Mouse (Mus musculus) liver, postnatal 0 days (tissue): ENCODE measurements around the gene Phf19. TPM values are rescaled to one million over a fixed set of nuclear protein-coding genes. Genes with fewer than 3 reads are reported as not detected.

Experiments used
- ATAC-seq: fragments of 200-750 bp; cut with Nextera tagmentation; 2 replicates; pipeline ENCODE4 v1.8.0; 2017; ENCODE audit warnings: mild to moderate bottlenecking, moderate library complexity
- DNase-seq: peaks from one replicate; pipeline ENCODE4 v3.0.0-alpha.2; 2016
- H3K27ac ChIP-seq: fragments of 300-500 bp; sonication (generic); 2 replicates; pipeline ENCODE4 v1.5.1; 2014; ENCODE audit warnings: antibody characterized with exemption, moderate library complexity, mild to moderate bottlenecking, low read depth
- H3K27me3 ChIP-seq: fragments of 300-500 bp; sonication (generic); 2 replicates; pipeline ENCODE4 v1.6.1; 2014; ENCODE audit warnings: low read length, control low read depth, mixed read lengths; ENCODE audit not compliant: insufficient read depth
- H3K36me3 ChIP-seq: fragments of 300-500 bp; sonication (generic); replicated peaks from 2 replicates; pipeline ENCODE4 v1.6.1; 2014; ENCODE audit warnings: mild to moderate bottlenecking, control low read depth, low read length, moderate library complexity, mixed read lengths; ENCODE audit not compliant: insufficient read depth
- H3K4me1 ChIP-seq: fragments of 300-500 bp; sonication (generic); 2 replicates; pipeline ENCODE4 v1.6.1; 2014; ENCODE audit warnings: antibody characterized with exemption, mild to moderate bottlenecking, control low read depth; ENCODE audit not compliant: insufficient read depth
- H3K4me2 ChIP-seq: fragments of 300-500 bp; sonication (generic); 2 replicates; pipeline ENCODE4 v1.6.1; 2014; ENCODE audit warnings: low read depth, mild to moderate bottlenecking, low read length, moderate library complexity, mixed read lengths
- H3K4me3 ChIP-seq: fragments of 300-500 bp; sonication (generic); 2 replicates; pipeline ENCODE4 v1.5.1; 2014; ENCODE audit warnings: low read depth, low read length
- H3K9ac ChIP-seq: fragments of 300-500 bp; sonication (generic); replicated peaks from 2 replicates; pipeline ENCODE4 v1.6.1; 2014; ENCODE audit warnings: mild to moderate bottlenecking, moderate library complexity
- H3K9me3 ChIP-seq: fragments of 300-500 bp; sonication (generic); 2 replicates; pipeline ENCODE4 v1.6.1; 2016; ENCODE audit warnings: mild to moderate bottlenecking, control low read depth, low read length, mixed read lengths
- CTCF ChIP-seq: sonication (generic); IDR thresholded peaks from 2 replicates; pipeline ENCODE4 v1.5.1; 2016; ENCODE audit warnings: antibody characterized with exemption, low read depth
- EP300 ChIP-seq: IDR thresholded peaks from 2 replicates; pipeline ENCODE4 v1.6.1; 2016; ENCODE audit warnings: antibody characterized with exemption, low read depth, mild to moderate bottlenecking
- WGBS: fragments of 180-500 bp; shearing (Covaris S2); extraction: QIAGEN DNeasy Blood & Tissue Kit; methylation state at CpG from one replicate; pipeline ENCODE4 v1.1.7; 2014; ENCODE audit not compliant: insufficient replicate concordance; 5-methylcytosine and 5-hydroxymethylcytosine counted together
- polyA plus RNA-seq: library from polyadenylated mRNA; unstranded; fragments of >200 nt; fragmentation: Nextera tagmentation; extraction: Ambion mirVana; gene quantifications from 2 replicates; pipeline ENCODE4 v1.2.1, GENCODE M21; 2015

Gene Phf19
- polyA plus RNA-seq, 1 experiment from 2014 or later, result 1.1 TPM

- no peaks in the 10 kb centered on the region for H3K27me3 ChIP-seq
- ATAC-seq, result no peak
- no peak for TF ChIP-seq EP300
- TF ChIP-seq CTCF, result no peak
- H3K4me1 ChIP-seq, result peaks cover 27% of the 10 kb centered on the region
- H3K4me3 ChIP-seq, result no peak overlapping the region
- peaks cover 14% of the 10 kb centered on the region for H3K36me3 ChIP-seq
- H3K9me3 ChIP-seq, result no peaks in the 10 kb centered on the region
- no peak overlapping the region for H3K4me2 ChIP-seq
- no peak overlapping the region for H3K9ac ChIP-seq
- DNase-seq, result no peak
- H3K27ac ChIP-seq, result no peak overlapping the region
- WGBS, result 90% methylated on average over 6 of the region's 6 CpGs
Measured at GRCm38 (mm10) chr2:34902731-34903130, 11.1 kb downstream of the Phf19 start.

DNA sequence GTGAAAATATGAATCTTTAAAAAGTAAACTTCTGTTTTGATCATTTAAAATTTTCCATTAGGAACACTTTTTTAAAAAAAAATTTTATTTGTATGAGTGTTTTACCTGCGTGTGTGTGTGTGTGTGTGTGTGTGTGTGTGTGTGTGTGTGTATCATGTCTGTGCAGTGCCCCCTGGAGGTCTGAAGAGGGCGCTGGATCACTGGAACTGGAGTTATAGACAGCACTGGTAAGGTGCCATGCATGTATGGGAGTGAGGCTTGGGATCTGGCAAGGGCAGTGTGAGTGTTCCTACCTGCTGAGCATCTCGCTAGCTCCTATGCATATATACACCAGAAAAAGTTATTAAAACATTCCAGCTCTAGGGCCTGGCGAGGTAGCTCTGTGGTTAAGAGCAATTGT, 12.1 kb downstream of the Phf19 start:
- no peak for ATAC-seq
- no peak overlapping the region for H3K9ac ChIP-seq
- 78% methylated on average over 4 of the region's 4 CpGs for WGBS
- no peak overlapping the region for H3K27ac ChIP-seq
- no peak overlapping the region for H3K4me3 ChIP-seq
- H3K4me2 ChIP-seq, result no peak overlapping the region
- peaks cover 14% of the 10 kb centered on the region for H3K36me3 ChIP-seq
- no peak for TF ChIP-seq EP300
- 0 out of 2 replicates have a peak, but pooled peaks have one; percentile 18 for TF ChIP-seq CTCF
- DNase-seq, result no peak
- no peaks in the 10 kb centered on the region for H3K9me3 ChIP-seq
- peaks cover 24% of the 10 kb centered on the region for H3K4me1 ChIP-seq
- H3K27me3 ChIP-seq, result no peaks in the 10 kb centered on the region

GRCm38 (mm10) chr2:34900412-34900811, 13.4 kb downstream of the Phf19 start:
- no peaks in the 10 kb centered on the region for H3K9me3 ChIP-seq
- H3K9ac ChIP-seq, result no peak overlapping the region
- H3K36me3 ChIP-seq, result peaks cover 14% of the 10 kb centered on the region
- H3K4me3 ChIP-seq, result no peak overlapping the region
- H3K4me1 ChIP-seq, result peaks cover 14% of the 10 kb centered on the region
- DNase-seq (no peak), ATAC-seq (no peak)
- H3K27ac ChIP-seq, result no peak overlapping the region
- TF ChIP-seq CTCF (no peak), EP300 (no peak)
- no peak overlapping the region for H3K4me2 ChIP-seq
- WGBS, result 83% methylated on average over 1 of the region's 1 CpGs
- H3K27me3 ChIP-seq, result no peaks in the 10 kb centered on the region

- ATAC-seq (no peak), DNase-seq (no peak)
- H3K4me3 ChIP-seq, result no peak overlapping the region
- H3K9me3 ChIP-seq, result no peaks in the 10 kb centered on the region
- H3K27ac ChIP-seq, result no peak overlapping the region
- H3K4me2 ChIP-seq, result no peak overlapping the region
- H3K36me3 ChIP-seq, result peaks cover 14% of the 10 kb centered on the region
- 89% methylated on average over 11 of the region's 11 CpGs for WGBS
- H3K27me3 ChIP-seq, result no peaks in the 10 kb centered on the region
- H3K4me1 ChIP-seq, result peaks cover 13% of the 10 kb centered on the region
- H3K9ac ChIP-seq, result no peak overlapping the region
- TF ChIP-seq EP300 (no peak), CTCF (no peak)
Measured at GRCm38 (mm10) chr2:34899682-34900081, 14.1 kb downstream of the Phf19 start.

DNA sequence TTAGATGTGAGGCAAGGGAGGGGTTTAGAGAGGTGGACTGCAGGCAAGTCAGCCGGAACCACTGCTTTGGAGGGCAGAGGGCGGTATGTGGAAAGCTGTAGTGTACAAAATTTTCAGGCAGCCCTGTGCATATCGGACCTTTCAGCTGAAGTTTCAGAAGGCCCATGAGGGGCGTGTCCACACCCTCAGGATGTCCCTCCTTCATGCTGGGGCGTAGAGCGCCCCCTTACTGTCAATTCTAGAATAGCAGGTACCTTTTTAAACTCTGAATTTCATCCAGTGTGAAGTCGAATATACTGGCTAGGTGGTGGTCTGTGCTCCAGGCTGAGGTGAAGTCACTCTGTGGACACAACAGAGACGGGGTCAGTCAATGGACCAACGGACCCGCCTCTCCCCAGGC, 16.0 kb downstream of the Phf19 start:
- Histone ChIP-seq H3K4me2 (no peak overlapping the region), H3K9me3 (no peaks in the 10 kb centered on the region), H3K36me3 (peaks cover 11% of the 10 kb centered on the region), H3K27ac (no peak overlapping the region), H3K4me1 (no peaks in the 10 kb centered on the region), H3K4me3 (no peak overlapping the region), H3K27me3 (no peaks in the 10 kb centered on the region), H3K9ac (0 out of 2 replicates have a peak overlapping the region, but pooled peaks have one; percentile 30)
- no peak for TF ChIP-seq EP300
- TF ChIP-seq CTCF, result peak; percentile 85
- peak; percentile 59 for DNase-seq
- WGBS, result 26% methylated on average over 10 of the region's 10 CpGs
- ATAC-seq, result peak; percentile 78

GRCm38 (mm10) chr2:34896821-34897460, 16.9 kb downstream of the Phf19 start:
- Histone ChIP-seq H3K27ac (no peak overlapping the region), H3K27me3 (no peaks in the 10 kb centered on the region), H3K4me3 (no peak overlapping the region), H3K9me3 (no peaks in the 10 kb centered on the region), H3K4me2 (no peak overlapping the region), H3K4me1 (no peaks in the 10 kb centered on the region), H3K9ac (no peak overlapping the region), H3K36me3 (peaks cover 9% of the 10 kb centered on the region)
- TF ChIP-seq EP300, result no peak
- no peak for TF ChIP-seq CTCF
- WGBS, result 80% methylated on average over 17 of the region's 17 CpGs
- no peak for DNase-seq
- no peak for ATAC-seq
